Mouse (Mus musculus): ENCODE results near the gene Cmpk1.
"Not testable (repeated sequence)": the region's sequence is repeated elsewhere in the genome, so short reads cannot be mapped to it uniquely, and the experiment has no call there.

The Cmpk1 gene

DNA sequence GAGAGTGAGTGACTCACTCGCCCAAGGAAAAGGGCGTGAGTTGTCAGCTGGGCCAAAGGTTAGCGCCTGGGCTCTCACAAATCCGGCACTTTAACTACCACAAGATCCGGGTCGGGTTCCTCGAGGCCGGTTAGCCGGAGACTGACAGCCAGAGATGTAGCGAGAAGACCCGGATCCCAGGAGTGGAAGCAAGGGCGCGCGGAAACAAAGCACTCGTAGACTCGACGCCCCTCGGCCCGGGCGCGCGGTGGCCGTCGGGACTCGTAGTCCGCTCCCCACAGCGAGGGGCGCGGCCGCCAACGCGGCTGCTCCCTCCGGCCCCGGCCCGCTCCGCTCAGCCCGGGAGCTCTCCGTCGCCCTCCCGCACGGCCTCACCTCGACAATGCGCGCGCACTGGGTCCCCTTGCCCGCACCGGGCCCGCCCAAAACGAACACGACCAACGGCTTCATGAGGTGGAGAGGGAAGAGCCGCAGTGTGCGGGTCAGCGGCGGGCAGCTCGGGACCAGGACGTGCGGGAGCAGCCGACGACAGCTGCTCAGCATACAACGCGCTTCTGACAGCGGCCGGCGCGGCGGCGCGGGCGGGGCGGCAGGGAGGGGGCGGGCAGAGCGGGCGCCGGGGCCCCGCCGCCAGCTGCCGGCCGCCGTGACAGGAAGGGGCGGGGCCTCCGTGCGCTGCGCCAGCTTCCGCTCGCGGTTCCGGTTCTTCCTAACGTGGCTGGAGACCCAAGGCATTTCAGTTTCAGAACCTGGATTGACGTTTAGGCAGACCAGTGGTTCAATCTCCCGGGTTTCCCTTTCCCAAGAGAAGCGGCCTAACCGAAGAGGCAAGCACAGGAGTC, at the start of gene Cmpk1:
Cmpk1 (minus strand) TSS at position 651 of the 842 bp plus-strand sequence.
- peak; percentile 86 for DNase-seq (ENCODE audit: low spot score)

- DNase-seq (ENCODE audit: low spot score): no peak
These were observed 48.0 kb upstream of the Cmpk1 start for GRCm38 (mm10) chr4:115035043-115035442.

GRCm38 (mm10) chr4:115019997-115020396, 33.0 kb upstream of the Cmpk1 start:
- DNase-seq (ENCODE audit: low spot score): no peak

GRCm38 (mm10) chr4:115014276-115014675, 27.2 kb upstream of the Cmpk1 start:
- no peak for DNase-seq (ENCODE audit: low spot score)

DNA sequence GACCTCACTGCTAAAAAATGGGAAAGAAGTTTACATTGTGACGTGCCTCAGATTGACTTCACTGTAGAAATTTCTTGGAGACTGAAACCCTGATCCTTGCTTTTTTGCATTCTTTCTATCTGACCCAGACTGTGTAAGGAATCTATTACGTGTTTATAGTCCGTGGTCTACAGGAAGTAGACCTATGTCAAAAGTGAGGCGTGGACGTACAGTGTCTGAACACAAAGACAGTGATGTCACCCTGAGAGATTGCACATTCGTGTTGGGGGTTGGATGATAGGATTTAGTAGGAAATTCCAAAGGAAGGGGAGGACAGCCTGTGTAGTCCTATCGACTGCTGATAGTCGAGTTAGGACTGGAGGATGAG, 13.4 kb upstream of the Cmpk1 start:
- no peak for DNase-seq (ENCODE audit: low spot score)

DNA sequence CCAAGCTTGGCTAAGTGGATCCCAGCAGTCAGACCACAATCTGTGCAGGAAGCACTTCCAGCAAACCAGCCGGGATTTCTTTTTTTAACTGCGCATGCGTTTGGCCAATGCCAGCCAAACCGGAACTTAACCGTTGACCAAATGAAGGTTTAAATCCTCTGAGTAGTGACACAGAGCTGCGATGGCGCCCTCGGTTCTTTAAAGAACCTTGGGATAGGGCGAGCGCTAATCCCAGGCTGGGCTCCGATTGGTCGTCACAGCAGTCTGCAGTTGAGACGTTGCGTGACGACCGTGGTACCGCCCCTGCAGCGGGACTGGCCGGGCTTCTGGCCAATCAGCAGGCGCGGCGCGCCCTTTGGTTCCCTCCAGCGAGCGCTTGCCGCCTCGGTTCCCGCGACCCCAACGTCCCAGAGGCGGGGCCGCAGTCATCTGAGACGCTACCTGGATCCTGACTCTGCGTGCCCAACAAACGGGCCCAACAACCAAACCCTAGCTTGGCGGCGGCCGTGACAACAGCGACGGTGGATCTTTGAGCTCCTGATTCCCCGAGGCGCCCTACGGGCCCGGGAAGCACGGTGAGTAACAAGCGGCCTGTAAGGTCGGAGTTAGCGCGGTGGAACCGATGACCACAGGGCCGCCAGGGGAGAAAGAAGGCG, 12.9 kb upstream of the Cmpk1 start, which contains the start of gene Stil:
Stil (plus strand) TSS at position 387 of the 656 bp plus-strand sequence.
- DNase-seq (ENCODE audit: low spot score): peak; percentile 94

DNA sequence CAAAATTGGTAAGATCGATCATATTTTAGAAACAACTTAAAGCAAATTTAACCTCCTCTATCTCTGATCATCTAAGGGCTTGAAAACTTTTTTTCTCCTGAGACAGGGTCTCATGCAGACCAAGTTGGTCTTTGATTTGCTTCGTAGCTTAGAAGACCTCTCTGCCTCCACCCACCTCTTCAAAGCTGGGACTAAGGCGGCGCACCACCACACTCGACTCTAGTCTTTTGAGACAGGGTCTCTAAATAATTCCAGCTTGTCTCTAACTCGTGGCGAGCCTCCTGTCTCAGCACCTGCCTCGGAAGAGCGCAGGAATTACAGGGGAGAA, 12.4 kb upstream of the Cmpk1 start:
- no peak for DNase-seq (ENCODE audit: low spot score)

GRCm38 (mm10) chr4:114997051-114997450, 10.0 kb upstream of the Cmpk1 start:
- no peak for DNase-seq (ENCODE audit: low spot score)

- no peak for DNase-seq (ENCODE audit: low spot score)
These were observed 7.2 kb upstream of the Cmpk1 start for GRCm38 (mm10) chr4:114994218-114994617.

DNA sequence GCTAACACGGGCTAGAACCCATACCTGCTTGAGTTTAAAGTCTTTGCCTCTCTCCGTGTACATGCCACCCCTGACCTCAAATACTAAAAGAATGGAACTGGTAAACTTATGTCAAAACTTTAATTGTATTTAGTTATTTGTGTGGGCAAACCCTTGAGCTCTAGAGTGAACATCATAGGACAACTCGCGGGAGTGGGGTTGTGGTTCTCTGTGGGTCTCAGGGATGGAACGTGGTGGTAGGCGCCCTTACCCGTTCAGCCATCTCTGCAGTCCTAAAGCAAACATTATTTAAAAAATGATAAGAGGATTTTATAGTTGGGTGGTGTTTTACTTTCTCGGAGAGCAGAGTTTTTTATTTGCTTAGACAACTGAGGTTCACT, 840 bp downstream of the Cmpk1 start:
- no peak for DNase-seq (ENCODE audit: low spot score)

DNA sequence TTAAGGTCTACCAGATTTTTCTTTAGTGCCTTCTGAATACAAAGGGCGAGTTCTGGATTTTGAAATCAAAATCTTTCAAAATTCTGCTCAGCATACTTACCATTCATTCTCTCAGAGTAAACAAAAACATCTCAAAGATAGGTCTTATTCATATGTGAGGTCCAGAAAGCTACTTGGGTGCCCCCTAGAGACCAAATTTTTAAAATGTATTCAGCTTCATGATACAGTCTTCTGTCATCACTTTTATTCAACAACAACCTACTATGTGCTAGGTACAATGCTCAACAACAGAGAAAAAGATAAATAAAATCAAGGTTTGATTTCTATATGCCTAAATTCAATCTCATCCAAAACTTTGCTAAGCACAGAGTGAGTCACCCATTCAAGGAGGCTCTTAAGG, 4.0 kb downstream of the Cmpk1 start:
- DNase-seq (ENCODE audit: low spot score): no peak

DNA sequence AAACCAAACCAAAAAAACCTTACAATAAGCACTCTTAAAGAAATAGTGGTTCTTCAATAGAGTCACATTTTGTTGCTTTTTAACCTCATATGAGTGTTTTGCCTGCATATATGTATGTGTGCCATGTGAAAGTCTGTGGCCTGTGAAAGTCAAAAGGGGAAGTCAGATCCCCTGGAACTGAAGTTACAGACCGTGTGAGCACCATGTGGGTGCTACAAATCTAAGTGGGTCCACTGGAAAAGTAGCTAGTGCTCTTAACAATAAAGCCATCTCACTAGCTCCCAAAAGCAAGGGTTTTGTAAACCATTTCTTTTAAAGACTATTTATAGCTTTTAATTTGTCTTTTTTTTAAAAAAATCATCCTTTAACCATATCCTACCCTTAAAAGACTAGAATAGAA, 4.4 kb downstream of the Cmpk1 start:
- DNase-seq (ENCODE audit: low spot score): no peak

- DNase-seq (ENCODE audit: low spot score): no peak
These were observed 13.8 kb downstream of the Cmpk1 start for GRCm38 (mm10) chr4:114973229-114973740.

DNA sequence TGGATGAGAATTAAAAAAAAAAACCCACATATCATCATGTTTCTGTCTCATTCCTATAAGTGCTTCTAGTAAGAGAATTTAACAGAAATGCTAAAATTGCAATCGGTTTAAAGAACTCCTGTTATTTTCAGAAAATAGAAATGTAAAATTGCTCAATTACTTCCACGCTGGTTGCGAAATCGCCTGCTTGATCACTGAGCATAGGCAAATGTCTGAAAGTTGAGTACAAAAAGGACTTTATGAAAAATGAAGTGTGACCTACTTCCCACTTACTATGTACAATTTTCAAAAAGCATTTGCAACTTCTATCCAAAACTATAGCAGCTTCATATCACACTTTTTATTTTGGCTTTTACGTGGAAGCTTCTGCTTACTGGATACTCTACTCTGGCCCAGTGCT, 16.3 kb downstream of the Cmpk1 start:
- no peak for DNase-seq (ENCODE audit: low spot score)

DNA sequence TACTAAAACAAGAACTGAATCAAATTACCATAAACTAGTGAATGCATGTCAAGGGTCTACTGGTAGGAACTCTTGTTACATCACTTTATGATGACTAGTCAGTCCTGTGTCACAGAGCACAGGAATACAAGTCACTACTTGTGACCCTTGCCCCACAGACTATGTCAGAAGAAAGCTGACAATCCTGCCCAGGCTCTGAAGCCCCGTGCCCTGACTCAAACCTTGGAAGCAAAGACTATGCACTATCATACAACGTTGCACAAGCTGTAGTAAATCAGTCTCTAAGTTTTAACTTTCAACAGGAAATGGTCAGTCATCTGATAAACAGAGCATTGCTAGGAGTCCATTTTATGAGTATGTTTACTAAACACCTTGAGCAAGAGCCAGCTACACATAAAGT, 26.2 kb downstream of the Cmpk1 start:
- DNase-seq (ENCODE audit: low spot score): not testable (repeated sequence)

DNA sequence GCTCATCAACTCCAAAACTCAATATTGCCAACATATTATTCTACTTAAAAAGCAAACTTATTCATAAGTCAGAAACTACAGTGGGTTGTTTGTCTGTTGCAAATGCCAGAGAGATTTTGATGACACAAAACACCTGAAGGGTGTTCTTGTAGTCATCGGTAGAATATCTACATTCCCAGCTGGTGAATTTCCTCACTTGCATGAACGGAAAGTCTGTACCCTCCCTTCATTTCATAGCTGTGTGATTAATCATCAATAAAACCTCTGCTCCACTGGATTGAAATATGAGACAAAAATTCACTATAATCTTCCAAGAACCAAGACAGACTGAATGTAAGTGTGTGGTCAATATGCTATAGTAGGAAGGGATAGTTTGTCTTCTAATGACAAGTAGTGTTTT, 27.5 kb downstream of the Cmpk1 start:
- no peak for DNase-seq (ENCODE audit: low spot score)

- DNase-seq (ENCODE audit: low spot score): no peak
These were observed 28.3 kb downstream of the Cmpk1 start for GRCm38 (mm10) chr4:114958786-114959185.

- no peak for DNase-seq (ENCODE audit: low spot score)
These were observed 28.8 kb downstream of the Cmpk1 start for GRCm38 (mm10) chr4:114958231-114958630.

DNA sequence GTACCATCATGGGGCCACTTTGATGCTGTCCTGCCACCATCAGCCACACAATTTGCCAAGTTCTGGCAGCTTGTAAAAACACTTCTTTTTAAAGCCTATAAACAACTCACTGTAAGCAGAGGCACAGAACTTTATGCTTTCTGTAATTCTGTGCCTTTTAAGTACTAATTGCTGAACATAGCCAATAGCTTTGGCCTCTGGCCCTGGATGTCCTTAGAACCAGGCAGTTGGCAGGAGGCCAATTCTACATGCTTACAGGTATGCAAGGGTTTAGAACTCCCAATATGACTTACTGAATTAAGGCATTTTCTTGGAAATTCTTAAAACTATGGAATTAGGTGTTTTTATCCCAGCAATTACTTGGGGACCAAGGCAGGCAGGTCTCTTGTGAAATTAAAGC, 29.6 kb downstream of the Cmpk1 start:
- no peak for DNase-seq (ENCODE audit: low spot score)

DNA sequence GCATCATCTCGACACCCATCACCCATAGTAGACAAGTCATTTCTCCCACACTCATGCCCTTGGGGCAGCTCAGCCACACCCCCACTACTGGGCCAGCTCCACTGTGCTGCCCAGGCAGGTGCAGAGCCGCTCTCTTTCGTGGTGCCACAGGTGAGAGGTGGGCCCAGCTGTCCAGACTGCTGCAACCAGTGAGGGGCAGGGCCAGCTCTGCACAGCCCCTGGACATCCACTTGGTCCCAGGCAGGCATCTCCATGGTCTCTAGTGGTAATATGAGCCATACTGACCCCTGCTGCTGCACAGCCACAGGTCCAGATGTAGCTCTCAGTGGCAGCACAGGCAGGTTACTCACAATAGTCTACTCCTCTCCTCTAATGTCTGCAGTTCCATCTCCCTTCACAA, 33.9 kb downstream of the Cmpk1 start:
- DNase-seq (ENCODE audit: low spot score): no peak

DNA sequence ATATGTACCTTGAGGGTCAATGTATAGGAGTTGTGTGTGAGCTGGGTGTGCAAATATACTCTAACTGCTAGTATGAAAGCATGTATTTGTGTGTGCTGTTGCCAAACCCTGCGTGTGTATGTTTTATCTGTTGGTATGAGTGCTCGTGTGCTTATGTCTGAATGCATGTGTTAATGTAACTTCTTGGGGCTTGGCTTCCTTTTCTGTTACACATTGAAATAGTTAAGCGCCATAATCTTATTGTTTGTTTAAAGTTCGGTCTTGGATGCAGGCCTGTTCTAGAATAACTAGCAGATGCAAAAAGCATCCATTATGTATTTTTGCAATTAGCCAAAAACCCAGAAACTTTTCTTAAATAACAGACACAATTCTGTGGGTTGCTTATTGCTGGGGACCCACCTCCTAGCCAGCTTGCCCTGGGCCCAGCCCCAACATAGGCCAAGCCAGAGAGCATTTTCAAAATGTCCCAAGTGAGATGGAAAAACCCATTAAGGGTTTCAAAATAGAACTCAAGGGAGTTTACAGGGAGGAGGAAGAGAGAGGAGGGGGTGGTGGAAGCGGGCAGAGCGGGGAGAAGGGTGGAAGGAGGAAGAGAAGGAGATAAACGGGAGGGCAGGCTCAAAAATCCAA, 39.1 kb downstream of the Cmpk1 start:
- no peak for DNase-seq (ENCODE audit: low spot score)

- DNase-seq (ENCODE audit: low spot score): peak; percentile 66
These were observed 39.6 kb downstream of the Cmpk1 start for GRCm38 (mm10) chr4:114947395-114947794.

DNA sequence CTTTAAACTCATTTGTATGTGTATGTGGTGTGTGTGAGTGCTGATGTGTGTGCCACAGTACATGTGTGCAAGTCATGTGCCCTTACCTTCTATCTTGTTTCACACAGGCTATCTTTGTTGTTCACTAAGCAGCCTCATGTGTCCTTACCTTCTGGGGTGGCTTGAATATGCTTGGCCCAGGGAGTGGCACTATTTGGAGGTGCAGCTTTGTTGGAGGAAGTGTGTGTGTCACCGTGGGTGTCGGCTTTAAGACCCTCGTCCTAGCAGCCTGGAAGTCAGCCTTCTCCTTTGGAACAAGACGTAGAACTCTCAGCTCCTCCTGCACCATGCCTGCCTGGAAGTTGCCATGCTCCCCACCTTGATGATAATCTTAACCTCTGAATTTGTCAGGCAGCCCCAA, 40.6 kb downstream of the Cmpk1 start:
- DNase-seq (ENCODE audit: low spot score): no peak

Data from ovary, postnatal 36 days (tissue).